Mouse (Mus musculus): Measurements from ENCODE around the gene Dkkl1.

DNA sequence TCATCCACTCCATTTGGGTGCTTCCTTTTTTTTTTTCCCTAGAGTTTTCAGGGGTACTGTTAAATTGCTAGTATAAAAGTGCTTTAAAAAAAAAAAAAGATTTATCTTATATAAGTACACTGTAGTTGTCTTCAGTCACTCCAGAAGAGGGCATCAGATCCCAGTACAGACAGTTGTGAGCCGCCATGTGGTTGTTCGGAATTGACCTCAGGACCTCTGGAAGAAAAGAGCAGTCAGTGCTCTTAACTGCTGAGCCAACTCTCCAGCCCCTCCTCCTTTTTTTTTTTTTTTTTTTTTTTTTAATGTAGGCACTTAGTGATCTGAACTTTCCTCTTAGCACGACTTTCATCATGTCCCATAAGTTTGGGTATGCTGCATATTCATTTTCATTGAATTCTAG lies 35.7 kb upstream of the Dkkl1 start:
- no peak for TF ChIP-seq CTCF (IDR thresholded peaks at IDR 0.05; ENCODE audit: borderline replicate concordance, insufficient read depth, low read length)
- TF ChIP-seq POLR2A (IDR thresholded peaks at IDR 0.05; ENCODE audit: low read depth, low read length) = no peak

Data from embryonic fibroblast, embryonic 13.5 days (primary cell).